Mouse (Mus musculus) spleen, adult 18-20 months (tissue): ENCODE measurements around the gene Il11ra1.
"Not testable (repeated sequence)": the region's sequence is repeated elsewhere in the genome, so short reads cannot be mapped to it uniquely, and the experiment has no call there.

Source experiments
- DNase-seq, 2 experiments: peaks; one replicate each; pipeline ENCODE4 v3.0.0; 2022; ENCODE audit warnings: mixed read lengths in 2 of 2

Il11ra1 gene

DNA sequence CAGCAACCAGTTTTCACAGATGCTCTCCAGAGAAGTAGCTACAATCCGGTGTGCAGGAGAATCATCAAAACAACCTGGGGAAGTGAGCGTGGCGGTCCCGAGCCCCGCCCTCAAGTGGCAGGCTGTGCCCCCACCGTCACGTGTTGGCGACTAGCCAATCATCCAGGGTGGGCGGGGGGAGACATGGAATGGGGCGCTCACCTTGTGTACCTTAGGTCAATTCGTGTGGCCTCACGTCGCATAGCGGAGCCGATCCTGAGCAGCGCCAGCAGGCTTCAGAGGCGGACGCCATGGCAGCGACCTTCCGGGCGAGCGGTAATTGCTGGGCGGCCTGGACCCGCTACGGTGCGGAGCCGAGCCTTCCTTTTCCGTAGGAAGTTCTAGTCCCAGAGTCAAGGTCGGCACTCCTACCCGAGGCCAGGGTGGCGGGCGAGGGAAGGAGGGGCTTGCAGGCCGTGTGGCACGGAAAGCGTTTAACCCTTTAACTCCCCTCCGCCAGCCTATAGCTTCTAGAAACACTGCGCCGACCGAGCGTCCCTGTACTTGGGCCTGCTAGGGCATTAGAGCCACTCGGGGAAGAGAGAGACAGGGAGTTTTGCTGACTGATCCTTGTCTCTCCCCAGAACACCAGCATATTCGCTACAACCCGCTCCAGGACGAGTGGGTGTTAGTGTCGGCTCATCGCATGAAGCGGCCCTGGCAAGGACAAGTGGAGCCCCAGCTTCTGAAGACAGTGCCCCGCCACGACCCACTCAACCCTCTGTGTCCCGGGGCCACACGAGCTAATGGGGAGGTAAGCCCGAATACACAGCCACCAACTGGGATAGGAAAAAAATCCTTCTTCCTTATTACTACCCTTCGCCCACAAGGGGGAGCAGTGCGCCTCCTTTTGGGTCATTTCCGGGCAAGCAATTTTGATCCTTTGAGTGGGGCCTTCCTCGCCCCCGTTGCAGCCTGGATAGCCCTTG, 55.8 kb downstream of the Il11ra1 start, which contains the start of gene Sigmar1:
TSS of gene Sigmar1 (minus strand) at position 820 of the 968 bp plus-strand sequence.
- peak; percentile 88 to 93 for DNase-seq

DNA sequence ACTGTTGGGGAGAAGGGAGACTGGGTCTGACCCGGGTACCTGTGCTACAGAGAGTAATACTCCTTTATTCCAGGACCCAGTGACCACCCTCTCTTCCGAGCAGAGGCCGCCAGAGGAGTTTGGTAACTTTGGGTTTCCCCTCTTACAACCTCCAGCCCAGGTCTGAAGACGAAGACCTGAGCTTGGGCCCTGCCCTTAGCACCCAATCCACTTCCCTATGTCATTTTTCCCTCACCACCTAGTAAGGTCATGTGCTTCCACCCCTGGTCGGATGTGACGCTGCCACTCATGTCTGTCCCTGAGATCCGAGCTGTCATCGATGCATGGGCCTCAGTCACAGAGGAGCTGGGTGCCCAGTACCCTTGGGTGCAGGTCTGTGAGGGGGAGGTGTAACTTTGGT, 56.7 kb downstream of the Il11ra1 start:
- DNase-seq, result peak in 1 of 2 experiments; percentile 25

DNA sequence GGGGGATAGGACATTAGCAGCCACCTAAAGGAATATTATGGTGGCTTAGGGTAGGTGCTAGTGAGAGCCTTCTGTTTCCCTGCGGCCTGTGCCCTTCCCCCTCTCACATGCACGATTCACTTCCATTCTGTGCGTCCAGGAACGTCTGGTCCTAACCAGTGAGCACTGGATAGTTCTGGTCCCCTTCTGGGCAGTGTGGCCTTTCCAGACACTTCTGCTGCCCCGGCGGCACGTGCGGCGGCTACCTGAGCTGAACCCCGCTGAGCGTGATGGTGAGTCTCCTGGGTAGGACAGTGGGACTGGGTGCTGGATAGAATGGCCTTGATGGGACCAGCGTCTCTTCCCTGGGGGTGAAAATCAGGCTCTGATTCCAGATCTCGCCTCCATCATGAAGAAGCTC, 57.5 kb downstream of the Il11ra1 start:
- no peak for DNase-seq

DNA sequence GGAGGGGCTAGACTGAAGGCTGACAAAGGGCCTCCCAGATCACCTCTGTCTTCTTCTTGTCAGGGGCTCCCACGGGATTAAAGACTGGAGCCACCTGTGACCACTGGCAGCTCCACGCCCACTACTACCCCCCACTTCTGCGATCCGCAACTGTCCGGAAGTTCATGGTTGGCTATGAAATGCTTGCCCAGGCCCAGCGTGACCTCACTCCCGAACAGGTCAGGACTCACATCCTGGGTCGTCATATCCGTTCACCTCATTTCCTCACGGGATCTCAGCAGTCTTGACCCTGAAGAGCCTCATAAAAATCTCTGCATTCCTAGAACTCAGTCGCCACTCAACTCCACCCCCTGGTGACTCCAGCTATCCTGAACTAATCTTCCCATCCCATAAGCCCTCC, 58.2 kb downstream of the Il11ra1 start:
- DNase-seq, result no peak

DNA sequence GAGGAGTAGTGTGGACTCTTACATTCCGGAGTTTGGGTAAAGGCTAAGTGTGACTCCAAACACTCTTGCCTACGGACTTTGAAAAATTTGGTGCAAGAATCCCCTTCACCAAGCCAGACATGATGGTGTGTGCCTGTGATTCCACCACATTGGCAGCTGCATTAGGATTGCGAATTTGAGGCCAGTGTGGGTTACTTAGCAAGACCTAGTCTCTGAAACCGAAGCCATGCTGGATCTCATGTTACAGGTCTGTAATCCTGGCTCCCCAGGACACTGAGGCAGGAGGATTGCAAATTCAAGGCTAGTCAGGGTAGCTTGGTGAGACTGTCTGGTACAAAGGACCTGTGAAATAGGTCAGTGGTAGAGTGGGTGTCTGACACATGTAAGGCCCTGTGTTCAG, 58.9 kb downstream of the Il11ra1 start:
- DNase-seq, result no peak

DNA sequence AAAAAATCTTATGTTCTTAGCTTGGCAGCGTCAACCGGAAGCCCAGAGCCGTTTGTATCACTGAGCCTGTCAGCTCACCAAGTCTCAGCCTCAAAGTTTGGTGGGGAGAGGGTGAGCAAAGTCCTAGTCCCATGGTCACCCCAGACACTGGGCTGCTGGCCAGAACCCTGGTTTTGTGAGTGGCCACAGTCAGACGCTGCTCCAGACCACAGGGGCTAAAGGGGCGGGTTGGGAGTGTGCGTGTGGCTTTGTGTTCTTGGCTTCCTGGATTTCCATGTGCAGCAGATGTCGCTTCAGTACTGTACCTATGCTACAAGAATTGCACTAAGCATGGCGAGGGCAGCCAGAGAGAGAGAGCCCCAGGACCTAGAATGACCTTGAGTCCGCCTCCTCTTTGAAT, 59.4 kb downstream of the Il11ra1 start:
- DNase-seq, result no peak

DNA sequence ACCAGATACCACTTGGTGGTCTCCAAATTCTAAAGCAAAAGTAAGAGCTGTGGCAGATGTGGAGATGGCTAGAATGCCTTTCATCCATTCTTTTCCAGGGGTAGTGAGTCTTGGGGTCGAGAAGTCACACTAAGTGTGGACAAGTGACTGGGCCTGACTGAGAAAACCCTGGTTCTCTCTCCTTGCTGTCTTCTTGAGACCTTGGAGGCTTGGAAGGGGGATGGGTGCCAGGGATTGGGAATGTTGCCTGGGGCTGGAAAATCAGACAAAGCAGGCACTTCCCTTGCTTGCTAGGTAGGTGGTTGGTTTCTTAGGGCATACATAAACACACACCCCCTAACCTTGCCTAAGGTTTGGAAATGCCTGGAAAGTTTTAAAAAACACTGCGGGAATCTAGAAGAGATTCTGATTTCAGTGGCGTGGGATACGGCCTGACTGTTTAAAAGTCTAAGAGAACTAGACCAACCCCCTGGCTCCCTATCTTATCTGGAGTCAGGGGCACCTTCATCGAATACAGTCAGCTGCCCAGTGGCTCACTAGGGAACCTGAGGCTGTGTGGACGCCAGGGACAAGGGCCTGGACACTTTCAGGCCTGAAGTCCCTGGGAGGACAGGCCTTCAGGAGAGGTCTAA, 60.0 kb downstream of the Il11ra1 start:
- no peak for DNase-seq

DNA sequence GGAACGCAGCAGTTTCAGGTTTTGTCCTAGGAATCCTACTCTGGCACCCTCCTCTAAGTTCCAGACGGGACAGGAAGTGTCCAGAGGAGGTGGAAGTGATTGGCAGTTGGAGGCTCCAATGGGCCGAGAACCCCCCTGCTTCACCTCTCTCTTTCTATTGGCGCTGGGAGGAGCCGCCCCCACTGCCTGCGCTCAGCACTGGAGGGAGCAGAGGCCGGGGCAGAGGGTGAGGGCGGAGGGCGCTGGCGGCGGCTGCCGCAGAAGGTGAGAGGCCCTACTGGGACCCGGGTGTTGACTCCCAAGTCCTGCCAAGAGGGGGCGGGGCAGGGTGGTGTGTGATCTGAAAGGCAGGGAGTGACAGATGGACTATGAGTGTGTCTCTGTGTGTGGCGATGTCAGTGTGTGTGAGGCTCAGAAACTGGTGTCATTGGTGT, 60.5 kb downstream of the Il11ra1 start:
- DNase-seq, result peak; percentile 39 to 41

DNA sequence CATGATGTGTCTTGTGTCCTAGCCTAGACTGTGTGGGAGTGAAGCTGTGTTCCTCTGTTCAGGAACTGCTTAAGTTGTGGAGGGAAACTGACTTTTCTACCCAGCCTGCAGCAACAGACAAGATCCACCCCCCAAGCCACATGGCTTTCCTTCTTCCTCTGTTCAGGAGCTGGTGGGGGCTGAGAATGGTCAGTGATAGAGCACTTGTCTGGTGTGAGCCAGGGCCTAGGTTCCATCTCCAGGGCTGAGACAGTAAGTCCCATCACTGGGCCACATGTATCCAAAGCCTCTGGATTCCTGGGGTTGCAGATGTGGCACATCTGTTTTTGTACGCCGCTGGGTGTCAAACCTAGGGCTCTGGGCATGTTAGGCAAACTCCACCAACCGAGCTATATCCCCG, 61.1 kb downstream of the Il11ra1 start:
- DNase-seq, result no peak

DNA sequence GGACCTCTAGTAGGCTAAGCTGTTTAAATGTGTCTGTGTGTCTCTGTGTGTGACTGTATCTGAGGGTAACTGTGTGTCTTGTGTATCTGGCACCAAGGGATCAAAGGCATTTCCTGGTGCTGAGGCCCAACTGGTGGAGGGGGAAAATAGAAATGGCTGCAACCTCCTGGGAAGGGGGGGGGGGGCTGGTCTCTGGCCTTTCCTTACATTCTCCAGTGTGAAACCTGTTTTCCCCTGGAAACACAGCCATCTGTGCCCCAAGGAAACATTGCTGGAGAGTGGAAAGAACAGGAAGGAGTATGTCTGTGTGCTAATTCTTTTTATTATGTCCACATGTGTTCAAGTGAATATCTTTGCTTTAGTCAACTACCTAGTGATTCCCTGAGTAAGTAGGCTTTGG, 61.9 kb downstream of the Il11ra1 start:
- DNase-seq, result no peak

DNA sequence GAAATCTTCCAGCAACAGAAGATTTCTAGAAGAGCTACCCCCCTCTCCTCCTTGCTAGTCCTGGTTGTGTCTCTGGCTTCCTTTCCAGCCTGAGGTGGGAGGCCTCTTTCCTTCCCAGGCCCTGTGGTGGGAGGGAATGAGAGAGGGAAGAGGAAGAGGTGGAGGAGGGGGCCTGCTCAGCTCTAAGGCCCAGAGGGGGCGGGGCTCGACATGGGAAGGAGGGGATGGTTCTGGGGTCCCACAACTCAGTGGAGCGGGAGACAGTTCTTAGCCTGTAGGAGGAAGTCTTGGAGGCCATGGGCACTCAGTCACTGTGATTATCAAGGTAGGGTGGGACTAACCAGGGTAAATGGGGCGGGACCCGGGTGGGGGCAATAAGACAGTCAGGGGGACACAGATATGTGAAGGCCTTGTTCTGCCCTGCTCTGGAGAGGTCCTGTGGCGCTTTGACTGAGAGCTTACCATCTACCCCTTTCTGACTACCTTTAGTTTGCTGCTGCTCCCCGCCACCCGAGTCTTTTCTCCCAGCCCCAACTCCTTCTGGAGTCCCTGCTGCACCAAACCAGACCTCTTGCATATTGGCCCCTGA, 62.4 kb downstream of the Il11ra1 start:
- no peak for DNase-seq

DNA sequence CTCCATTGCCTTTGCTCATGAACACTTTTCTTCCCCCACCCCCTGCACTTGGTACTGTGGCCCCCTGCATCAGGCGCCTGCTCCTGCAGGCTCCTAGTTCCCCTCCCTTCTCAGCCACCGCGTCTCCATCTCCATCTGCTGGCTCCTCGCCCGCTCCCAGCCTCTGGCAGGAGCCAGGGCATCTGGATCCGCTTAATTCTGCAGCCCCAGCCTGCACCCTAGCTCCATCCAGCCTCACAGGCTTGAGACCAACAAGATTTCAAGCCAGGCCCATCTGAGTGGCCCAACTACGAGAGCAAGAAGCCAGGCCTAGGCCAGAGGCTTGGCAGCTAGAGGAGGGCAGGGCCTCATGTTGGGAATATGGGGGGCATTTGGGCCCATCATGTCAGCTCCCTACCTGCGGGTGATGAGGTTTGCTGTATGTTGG, 62.9 kb downstream of the Il11ra1 start:
- not testable (repeated sequence) for DNase-seq

DNA sequence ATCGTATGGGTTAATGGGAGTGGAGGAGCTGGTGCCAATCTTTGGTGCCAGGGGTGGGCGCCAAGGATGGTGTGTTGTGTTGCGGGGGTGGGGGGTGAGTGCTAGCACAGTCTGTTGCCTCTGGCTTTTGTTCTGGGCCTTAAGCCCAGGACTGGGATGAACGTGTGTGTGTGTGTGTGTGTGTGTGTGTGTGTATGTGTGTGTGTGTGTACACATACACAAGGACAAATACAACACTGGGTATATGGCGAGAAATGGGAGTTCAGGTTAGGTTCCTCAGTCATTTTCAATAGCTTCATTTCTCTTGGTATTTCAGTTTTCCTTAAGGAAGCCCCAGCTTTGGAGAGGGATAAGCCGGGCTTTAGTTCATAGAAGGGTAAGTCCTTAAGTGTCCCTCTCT, 63.4 kb downstream of the Il11ra1 start:
- DNase-seq, result not testable (repeated sequence)

DNA sequence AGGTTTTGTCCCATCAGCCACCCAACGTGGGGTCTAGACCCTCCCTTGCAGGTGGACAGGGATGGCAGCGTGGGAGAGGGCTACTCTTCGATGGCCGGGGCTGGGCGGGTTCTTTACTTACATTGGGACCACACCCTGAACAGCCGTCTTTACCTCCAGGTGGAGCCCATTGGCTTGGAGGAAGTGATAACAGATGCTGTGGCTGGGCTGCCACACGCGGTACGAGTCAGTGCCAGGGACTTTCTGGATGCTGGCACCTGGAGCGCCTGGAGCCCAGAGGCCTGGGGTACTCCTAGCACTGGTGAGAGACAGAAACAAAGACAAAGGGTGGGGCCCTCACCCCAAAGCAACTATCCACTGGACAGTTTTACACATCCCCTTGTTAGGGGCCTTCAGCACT, 67.5 kb downstream of the Il11ra1 start:
- DNase-seq, result not testable (repeated sequence)

DNA sequence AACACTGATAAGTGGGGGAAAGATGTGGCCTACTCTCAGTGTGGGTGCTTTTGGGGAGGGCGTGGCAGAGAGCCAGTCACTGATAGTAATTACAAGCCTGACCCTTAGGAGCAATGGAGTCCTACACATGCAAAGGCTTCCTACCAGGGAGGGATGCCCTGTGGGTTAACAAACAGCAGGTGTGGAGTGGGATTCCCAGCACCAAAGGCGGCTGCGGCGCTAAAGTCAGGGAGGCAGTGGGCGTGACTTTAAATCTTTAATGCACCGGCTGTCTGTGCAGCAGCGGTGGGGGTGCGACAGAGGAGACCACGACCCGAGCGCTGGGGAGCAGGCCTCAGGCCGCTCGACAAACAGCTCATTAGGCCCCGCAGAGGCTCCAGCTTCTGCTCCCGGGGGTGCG, 73.2 kb downstream of the Il11ra1 start:
- not testable (repeated sequence) for DNase-seq

DNA sequence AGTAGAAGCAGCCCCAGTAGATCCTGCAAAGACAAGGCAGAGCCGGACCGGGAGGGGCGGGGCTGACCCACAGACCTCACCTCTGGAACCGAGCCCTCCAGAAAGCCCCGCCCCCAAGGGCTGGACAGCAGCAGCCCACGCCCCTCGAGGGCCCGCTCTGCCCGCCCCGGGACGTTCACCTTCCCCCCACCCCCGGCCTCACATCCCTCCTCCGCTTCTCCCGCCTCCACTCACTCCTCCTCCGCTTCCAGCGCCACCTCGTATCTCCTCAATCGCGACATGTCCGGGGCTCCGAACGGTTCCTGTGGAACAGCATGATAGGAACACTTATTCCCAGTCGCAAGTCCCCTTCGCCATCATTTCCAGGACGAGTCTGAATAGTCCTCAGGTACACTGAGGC, 73.7 kb downstream of the Il11ra1 start:
- peak; percentile 62 to 66 for DNase-seq

DNA sequence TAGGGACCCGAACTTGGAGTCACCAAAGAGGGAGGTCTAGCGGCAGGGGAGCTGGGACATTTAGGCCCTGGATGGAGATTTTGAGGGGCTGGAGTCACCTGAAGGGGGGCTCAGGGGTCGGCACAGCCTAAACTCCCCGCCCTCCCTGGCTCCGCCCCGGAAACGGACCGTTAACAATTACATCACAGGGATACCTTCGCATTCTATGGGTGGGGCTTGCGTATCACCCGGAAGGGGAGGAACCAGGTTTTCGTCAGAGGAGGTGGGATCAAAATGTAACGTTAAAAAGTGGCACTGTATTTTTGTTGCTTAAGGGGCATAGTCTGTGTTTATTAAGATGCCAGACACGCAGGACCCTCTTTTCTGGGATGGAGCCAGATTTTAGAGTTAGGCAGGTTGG, 74.2 kb downstream of the Il11ra1 start, which contains the start of gene Ccl27a:
TSS of gene Ccl27a (minus strand) at position 246 of the 400 bp plus-strand sequence.
- peak; percentile 74 to 82 for DNase-seq

DNA sequence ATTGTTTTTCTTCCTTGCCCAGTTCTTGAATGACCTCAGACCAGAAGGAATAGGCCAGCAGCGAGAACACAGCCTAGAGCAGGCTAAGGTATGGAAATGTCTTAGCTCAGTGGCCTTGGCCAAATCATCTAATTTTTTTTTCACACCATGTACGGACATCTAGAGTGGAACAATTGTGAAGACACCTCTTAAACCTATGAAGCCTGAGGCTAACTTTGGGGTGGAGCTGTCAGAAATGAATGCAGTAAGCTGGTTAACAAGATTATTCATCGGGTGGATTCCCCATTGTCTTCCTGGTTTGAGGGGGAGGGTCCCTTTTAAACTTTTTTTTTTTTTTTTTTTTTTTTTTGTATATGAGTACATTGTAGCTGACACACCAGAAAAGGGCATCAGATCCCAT, 74.7 kb downstream of the Il11ra1 start:
- DNase-seq, result not testable (repeated sequence)

DNA sequence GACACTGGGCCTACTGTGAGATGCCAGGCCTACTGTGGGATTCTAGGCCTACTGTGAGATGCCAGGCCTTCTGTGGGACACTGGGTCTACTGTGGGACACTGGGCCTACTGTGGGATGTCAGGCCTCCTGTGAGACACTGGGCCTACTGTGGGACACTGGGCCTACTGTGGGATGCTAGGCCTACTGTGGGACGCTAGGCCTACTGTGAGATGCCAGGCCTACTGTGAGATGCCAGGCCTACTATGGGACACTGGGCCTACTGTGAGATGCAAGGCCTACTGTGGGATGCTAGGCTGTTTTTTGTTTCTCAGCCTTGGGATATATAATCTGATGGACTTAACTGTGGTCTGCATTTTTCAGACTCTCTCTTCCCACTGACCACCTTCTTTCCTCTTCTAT, 76.1 kb downstream of the Il11ra1 start:
- not testable (repeated sequence) for DNase-seq

DNA sequence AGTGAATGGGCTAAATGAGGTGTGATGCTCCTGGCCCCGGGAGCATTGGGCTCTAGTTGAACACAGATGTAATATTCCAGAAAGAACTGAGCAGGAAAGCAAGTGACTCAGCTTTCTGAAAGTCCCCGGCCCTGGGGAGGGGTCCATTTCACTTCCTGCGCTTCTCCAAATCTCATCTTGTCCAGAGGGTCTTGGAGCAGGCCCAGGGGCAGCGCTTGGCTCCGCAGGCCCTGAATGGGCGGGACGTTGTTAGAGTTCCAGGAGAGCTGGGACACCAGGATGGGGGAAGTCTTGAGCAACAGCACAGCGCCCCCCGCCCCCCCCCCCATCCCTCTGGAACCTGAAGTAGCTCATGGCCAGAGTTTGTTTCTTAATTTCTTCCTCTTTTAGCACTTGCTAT, 81.5 kb downstream of the Il11ra1 start:
- not testable (repeated sequence) for DNase-seq

DNA sequence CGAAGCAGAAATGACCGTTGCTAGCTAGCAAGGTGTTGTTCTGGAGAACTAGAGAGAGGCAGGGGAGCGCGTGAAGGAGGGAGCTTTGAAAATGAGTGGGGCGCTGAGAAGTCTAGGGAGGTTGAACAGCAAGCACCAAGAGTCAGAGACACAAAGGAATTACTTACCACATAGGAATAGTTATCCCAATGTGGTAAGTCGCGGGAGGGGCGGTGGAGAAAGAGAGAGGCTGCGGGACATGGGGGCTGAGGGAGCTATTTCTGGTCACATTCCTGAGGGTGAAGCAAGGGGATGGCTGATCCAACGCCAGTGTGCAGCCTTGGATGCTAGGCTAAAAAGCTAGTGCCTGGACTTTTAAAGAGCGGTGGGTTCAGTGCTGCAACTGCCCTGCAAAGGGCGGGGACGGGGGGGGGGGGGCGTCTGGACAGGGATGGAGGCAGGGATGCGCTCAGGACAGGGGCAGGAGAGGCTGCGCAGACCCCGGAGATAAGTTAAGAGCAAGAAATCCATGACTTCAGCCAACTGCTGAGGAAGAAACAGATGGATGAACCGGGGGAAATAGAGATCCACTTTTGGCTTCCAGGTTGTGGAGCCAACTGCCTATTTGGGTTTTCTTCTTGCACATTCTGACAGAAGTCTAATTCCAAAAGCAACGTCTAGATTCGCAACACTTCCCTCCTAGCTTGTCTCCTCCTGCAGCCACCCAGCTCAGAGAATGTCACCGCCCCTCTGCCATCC, 82.1 kb downstream of the Il11ra1 start:
- not testable (repeated sequence) for DNase-seq

DNA sequence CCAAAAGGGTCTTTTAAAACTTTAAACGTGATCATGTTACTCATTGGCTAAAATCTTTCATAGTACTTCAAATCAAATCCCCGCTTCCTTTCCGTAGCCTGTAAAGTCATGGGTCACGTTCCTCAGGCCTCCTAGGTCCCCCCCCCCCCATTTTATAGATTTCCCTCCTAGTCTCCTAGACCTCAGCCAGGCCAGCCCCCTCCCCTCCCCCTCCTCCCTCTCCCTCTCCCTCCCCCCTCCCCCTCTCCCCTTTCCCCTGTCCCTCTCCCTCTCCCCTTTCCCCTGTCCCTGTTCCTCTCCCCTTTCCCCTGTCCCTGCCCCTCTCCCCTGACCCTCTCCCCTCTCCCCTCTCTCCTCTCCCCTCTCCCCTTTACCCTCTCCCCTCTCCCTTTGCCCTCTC, 82.9 kb downstream of the Il11ra1 start:
- DNase-seq, result not testable (repeated sequence)

DNA sequence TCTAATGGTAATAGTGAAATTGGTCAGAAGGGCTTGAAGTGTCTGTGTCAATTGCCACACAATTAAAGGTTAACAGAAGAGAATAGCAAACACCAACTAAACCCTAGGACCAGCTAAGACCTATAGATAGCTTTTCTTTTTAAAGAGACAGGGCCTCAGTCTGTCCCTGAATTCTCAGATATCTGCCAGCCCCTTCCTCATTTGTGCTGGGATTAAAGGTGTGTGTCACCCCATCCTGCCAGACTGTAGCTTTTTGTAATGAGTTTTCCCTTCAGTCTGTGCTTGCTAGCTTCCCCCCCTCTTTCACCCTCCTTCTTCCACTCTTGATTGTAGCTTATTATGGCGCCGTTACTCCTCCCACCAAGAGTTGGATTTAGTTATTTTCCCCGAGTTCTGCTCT, 83.4 kb downstream of the Il11ra1 start:
- not testable (repeated sequence) for DNase-seq
